Mouse (Mus musculus) erythroblast, adult 5-6 weeks (primary cell): Measurements from ENCODE around the gene Nfil3. TPM values are rescaled to one million over a fixed set of nuclear protein-coding genes. Genes with fewer than 3 reads are reported as not detected.

Experiments used
- ATAC-seq: replicated peaks from 2 replicates; pipeline ENCODE4 v1.8.0; 2016; ENCODE audit warnings: moderate number of reproducible peaks, mild to moderate bottlenecking, moderate TSS enrichment, inconsistent platforms; ENCODE audit not compliant: poor library complexity, low FRiP score, severe bottlenecking
- total RNA-seq, 2 experiments: library from RNA; stranded (forward) in 1 of 2; stranded (reverse) in 1 of 2; fragments of 150-400 nt in 1 of 2; fragments of 200-764, 138-1000 nt in 1 of 2; gene quantifications; 2 replicates each; pipeline versions ENCODE4 v1.2.3 to v1.2.4; 2015 to 2017; ENCODE audit warnings: low replicate concordance in 2 of 2

The Nfil3 gene
- 9.0 and 9.6 TPM in 2 replicates for total RNA-seq (2015; ENCODE audit: low replicate concordance)
- 2.9 and 5.0 TPM in 2 replicates for total RNA-seq (2017; ENCODE audit: low replicate concordance)

GRCm38 (mm10) chr13:52980951-52981421 lies at the start of gene Nfil3:
Gene Nfil3 (minus strand): TSS chr13:52981073.
- no peak for ATAC-seq

DNA sequence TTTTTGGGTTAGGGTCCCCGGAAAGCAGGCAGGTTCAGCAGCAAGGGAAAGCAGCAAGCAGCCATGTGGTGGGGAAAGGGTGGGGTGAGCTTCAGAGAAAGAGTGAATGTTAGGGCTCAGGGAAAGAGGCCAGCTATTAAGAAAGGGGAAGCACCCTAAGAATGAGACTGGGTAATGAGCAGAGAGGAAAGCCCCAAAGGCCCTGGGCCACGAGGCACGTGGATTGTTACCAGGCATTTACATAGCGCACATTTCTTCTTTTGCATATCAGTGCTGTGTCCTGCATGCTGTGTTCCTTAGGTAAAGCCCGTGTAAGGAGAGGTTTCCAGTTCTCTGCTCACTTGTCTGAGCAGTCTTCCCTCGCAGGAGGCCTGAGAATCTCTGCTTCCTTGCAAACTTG lies 43.4 kb upstream of the Nfil3 start:
- ATAC-seq, result no peak

GRCm38 (mm10) chr13:53020282-53020681 lies 39.4 kb upstream of the Nfil3 start:
- no peak for ATAC-seq

- ATAC-seq, result no peak
These were observed 38.7 kb upstream of the Nfil3 start for GRCm38 (mm10) chr13:53019532-53019931.

DNA sequence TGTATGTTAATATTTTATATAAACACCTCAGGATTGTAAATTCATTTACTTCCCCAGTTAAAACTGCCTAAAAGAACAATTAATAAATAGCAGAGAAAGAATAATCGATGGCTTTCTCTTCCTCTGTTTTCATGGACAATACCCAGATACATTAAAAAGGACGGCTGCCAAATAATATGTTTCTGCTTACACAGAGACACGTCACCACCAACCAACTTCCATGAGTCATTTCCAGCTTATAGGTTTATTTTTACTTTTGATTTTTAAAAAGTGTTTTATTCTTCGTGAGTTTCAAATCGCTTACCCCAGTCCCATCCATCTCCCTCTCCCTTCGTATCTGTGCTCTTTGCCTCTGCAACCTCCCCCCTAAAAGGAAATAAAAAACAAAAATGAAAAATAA lies 38.1 kb upstream of the Nfil3 start:
- ATAC-seq, result no peak

- ATAC-seq, result no peak
These were observed 37.1 kb upstream of the Nfil3 start for GRCm38 (mm10) chr13:53017983-53018382.

- no peak for ATAC-seq
These were observed 36.2 kb upstream of the Nfil3 start for GRCm38 (mm10) chr13:53017117-53017516.

DNA sequence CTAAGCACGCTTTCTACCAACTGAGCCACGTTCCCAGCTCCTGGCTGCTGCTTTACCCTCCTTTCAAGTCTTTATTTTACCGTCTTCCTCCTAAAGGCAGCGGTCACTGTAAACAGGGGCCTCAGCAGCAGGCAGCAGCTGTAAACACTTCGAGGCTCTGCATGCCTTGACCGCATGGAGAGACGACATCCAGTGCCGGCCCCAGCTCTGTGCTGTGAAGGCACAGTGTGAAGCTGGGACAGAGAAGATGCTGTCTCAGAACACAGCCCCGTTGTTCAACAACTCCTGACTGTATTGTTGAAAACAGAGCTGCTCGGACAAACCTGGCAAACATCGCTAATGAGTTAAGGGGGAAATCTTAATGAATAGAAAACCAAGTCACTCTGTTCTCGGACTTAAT lies 30.6 kb upstream of the Nfil3 start:
- ATAC-seq, result no peak

DNA sequence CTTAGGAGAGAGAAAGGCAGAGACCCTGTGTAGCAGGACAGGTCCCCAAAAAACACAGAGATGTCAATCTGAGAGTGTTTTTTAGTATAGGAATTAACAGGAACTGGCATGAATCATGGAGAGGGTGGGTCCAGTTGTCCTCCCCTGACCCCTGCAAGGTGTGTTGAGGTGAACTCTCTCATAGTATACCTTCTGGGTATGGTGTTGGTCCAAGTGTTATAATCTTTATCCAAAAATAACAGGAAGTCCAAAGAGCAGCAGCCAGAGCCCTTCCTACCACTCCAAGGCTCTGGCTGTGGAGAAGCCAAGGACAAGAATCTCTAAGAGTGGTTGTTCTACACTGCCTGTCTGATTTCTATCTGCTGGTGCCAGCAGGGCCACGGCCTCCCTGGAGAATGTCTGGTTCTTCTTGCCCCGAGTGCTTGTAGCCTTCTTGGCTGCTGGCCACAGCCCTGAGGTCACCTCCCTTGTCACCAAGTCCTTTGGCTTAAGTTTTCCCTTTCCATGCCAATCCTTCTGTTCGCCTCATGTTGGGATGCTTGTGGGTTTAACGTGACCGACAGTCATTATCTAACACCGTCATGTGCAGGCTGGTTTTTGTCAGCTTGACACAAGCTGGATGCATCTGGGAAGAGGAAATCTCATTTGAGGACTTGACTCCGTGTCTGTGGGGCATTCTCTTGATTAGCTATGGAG lies 27.8 kb upstream of the Nfil3 start:
- no peak for ATAC-seq

GRCm38 (mm10) chr13:53007781-53008180 lies 26.9 kb upstream of the Nfil3 start:
- no peak for ATAC-seq

GRCm38 (mm10) chr13:53003286-53003685 lies 22.4 kb upstream of the Nfil3 start:
- ATAC-seq, result no peak

GRCm38 (mm10) chr13:53001511-53001935 lies 20.6 kb upstream of the Nfil3 start:
- no peak for ATAC-seq

GRCm38 (mm10) chr13:53000481-53000880 lies 19.6 kb upstream of the Nfil3 start:
- no peak for ATAC-seq

DNA sequence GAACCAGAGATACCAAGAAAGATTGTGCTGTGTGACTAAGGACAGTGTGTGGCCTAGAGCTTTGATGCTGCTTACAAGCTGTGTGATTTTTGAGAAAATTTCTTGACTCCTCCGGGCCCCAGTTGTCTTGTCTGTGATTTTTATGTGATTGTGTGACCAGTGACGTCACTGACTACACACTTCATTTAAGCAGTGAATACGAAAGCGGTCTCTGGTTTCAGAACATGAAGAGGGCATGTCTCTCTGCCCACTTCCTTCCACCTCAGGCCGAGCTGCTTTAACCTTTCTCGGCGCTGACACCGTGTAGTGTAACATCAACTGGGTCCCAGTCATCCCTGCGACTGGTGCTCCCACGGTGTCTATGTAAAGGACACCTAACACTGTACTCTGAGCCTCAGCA lies 17.7 kb upstream of the Nfil3 start:
- ATAC-seq, result no peak

- no peak for ATAC-seq
These were observed 16.9 kb upstream of the Nfil3 start for GRCm38 (mm10) chr13:52997806-52998205.

GRCm38 (mm10) chr13:52996201-52996600 lies 15.3 kb upstream of the Nfil3 start:
- no peak for ATAC-seq

DNA sequence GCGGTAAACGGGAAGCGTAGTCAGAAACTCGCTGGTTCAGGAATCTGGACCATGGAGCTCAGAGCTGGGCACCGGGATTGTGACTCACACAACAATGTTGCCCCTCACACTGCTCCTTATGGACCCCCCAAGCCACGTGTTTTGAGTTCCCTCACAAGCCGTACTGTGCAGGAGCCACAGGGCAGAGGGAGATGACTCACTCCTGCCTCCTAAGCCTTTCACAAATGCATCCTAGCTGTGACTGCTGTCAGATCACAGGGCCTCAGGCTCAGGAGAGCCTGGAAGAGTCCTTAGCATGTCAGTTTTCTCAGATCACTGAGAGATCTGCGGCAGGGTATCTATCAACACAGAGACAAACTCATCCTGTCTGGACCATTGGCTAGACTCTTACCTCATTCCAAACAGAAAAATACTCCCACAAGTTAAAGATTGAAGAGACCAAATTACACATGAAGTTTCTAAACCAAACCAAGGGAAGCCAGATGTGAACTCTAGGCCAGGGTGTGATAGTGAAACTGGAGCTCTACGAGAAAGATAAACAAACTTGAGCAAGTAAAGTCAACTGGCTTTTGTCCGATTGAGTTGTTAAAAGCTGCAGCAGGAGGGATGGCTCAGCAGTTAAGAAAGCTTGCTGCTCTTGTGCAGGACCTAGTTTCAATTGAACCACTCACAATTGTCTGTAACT lies 13.5 kb upstream of the Nfil3 start:
- no peak for ATAC-seq

GRCm38 (mm10) chr13:52990139-52990538 lies 9.3 kb upstream of the Nfil3 start:
- ATAC-seq, result no peak

GRCm38 (mm10) chr13:52989005-52989404 lies 8.1 kb upstream of the Nfil3 start:
- ATAC-seq, result no peak

GRCm38 (mm10) chr13:52987880-52988279 lies 7.0 kb upstream of the Nfil3 start:
- no peak for ATAC-seq

- ATAC-seq, result no peak
These were observed 5.4 kb upstream of the Nfil3 start for GRCm38 (mm10) chr13:52986215-52986780.
